In genomic region chr6:32261339-32261738, GRCm38 (mm10) we compare ENCODE assay signal across 9 mouse cellular contexts.
DNase-seq lines count a peak whose midpoint lies in the region; ATAC-seq lines count a peak whose summit lies in the region.
"Had no signal": no experiment of that assay in that cellular context is flagged by ENCODE, and none has a peak within 500 bp of the region (broad histone marks: within the 10 kb centered on the region; RNA-seq: fewer than 3 reads in every experiment).

No protein-coding gene starts in this region.

- 13% methylated on average over 3 of the region's 3 CpGs for WGBS in hindbrain, embryonic 14.5 days
- WGBS in midbrain, embryonic 15.5 days, result 23% methylated on average over 3 of the region's 3 CpGs

- H3K9ac ChIP-seq in hindbrain, embryonic 14.5 days, result no peak overlapping the region
- H3K9ac ChIP-seq in midbrain, embryonic 15.5 days, result no peak overlapping the region

- peak overlapping the region; percentile 69; the same call in 1 of the 2 replicates for H3K27ac ChIP-seq in hindbrain, embryonic 14.5 days
- 0 out of 2 replicates have a peak overlapping the region, but pooled peaks have one; percentile 4 for H3K27ac ChIP-seq in midbrain, embryonic 15.5 days
- H3K27ac ChIP-seq: kidney, postnatal 0 days had no signal

- peaks cover 26% of the 10 kb centered on the region for H3K4me1 ChIP-seq in hindbrain, embryonic 14.5 days (replicated peaks; ENCODE audit: control insufficient read depth, insufficient read depth, low read length)
- peaks cover 12% of the 10 kb centered on the region for H3K4me1 ChIP-seq in midbrain, embryonic 15.5 days

- peak; percentile 78; the same call in 1 of the 2 replicates for ATAC-seq in hindbrain, embryonic 14.5 days (ENCODE audit: low FRiP score)
- ATAC-seq in midbrain, embryonic 15.5 days (replicated peaks), result peak; percentile 83
- no peak for ATAC-seq in megakaryocyte progenitor cell, adult 5-6 weeks (replicated peaks; ENCODE audit: poor library complexity)

- DNase-seq in cerebellum, adult 9-10 months, result peak; percentile 7
- no peak for DNase-seq in cerebellum, postnatal 36 days
- DNase-seq in cerebellum, postnatal 4 days (ENCODE audit: low spot score in 2 of 2), result peak; percentile 35 to 51
- peak; percentile 45 for DNase-seq in hindbrain, embryonic 14.5 days (ENCODE audit: low spot score)
- no peak for DNase-seq in adrenal gland, adult 8-10 months
- DNase-seq in liver, result no peak

- no peaks in the 10 kb centered on the region for H3K36me3 ChIP-seq in hindbrain, embryonic 14.5 days (replicated peaks; ENCODE audit: control insufficient read depth, insufficient read depth)
- H3K36me3 ChIP-seq in midbrain, embryonic 15.5 days (replicated peaks), result no peaks in the 10 kb centered on the region

- H3K9me3 ChIP-seq in hindbrain, embryonic 14.5 days (ENCODE audit: control insufficient read depth, low read length), result no peaks in the 10 kb centered on the region
- H3K9me3 ChIP-seq in midbrain, embryonic 15.5 days, result no peaks in the 10 kb centered on the region

- no peak overlapping the region for H3K4me2 ChIP-seq in hindbrain, embryonic 14.5 days (replicated peaks)
- H3K4me2 ChIP-seq in midbrain, embryonic 15.5 days, result no peak overlapping the region

- H3K27me3 ChIP-seq in hindbrain, embryonic 14.5 days (ENCODE audit: control insufficient read depth, insufficient read depth, low read length), result no peaks in the 10 kb centered on the region
- H3K27me3 ChIP-seq in midbrain, embryonic 15.5 days (replicated peaks), result no peaks in the 10 kb centered on the region

- H3K4me3 ChIP-seq in hindbrain, embryonic 14.5 days (replicated peaks; ENCODE audit: low read length), result no peak overlapping the region
- H3K4me3 ChIP-seq in midbrain, embryonic 15.5 days, result no peak overlapping the region

Comparison
In these comparisons a context has a peak if more than half of its experiments do, and no peak if none do; other contexts are left out.
1. DNase-seq: peak in cerebellum, adult 9-10 months (single experiment), cerebellum, postnatal 4 days (2 of 2) and hindbrain, embryonic 14.5 days (single experiment); none in cerebellum, postnatal 36 days (0 of 2), adrenal gland, adult 8-10 months (single experiment) and liver (single experiment).